Mouse (Mus musculus): ENCODE data around the gene Atl2. TPM values are rescaled to one million over a fixed set of nuclear protein-coding genes. Genes with fewer than 3 reads are reported as not detected.

Gene Atl2
- polyA plus RNA-seq, 1 experiment from 2014 or later = 31.7 TPM

GRCm38 (mm10) chr17:79919566-79920350 lies 23.8 kb upstream of the Atl2 start:
- ATAC-seq (ENCODE audit: insufficient number of reproducible peaks, low FRiP score) = peak; percentile 53; the same call in 1 of the 2 replicates
- H3K27ac ChIP-seq (ENCODE audit: poor library complexity, severe bottlenecking) = peak overlapping the region; percentile 64

GRCm38 (mm10) chr17:79918484-79919004 lies 22.6 kb upstream of the Atl2 start:
- no peaks in the 10 kb centered on the region for H3K36me3 ChIP-seq
- no peak overlapping the region for H3K9ac ChIP-seq
- H3K27ac ChIP-seq (ENCODE audit: poor library complexity, severe bottlenecking) = no peak overlapping the region
- H3K4me3 ChIP-seq = peak overlapping the region; percentile 3
- WGBS = 18% methylated on average over 9 of the region's 9 CpGs
- H3K4me1 ChIP-seq (replicated peaks) = peaks cover 16% of the 10 kb centered on the region
- no peaks in the 10 kb centered on the region for H3K27me3 ChIP-seq (replicated peaks)
- H3K9me3 ChIP-seq (replicated peaks) = no peaks in the 10 kb centered on the region
- peak overlapping the region; percentile 47 for H3K4me2 ChIP-seq
- peak; percentile 76 for ATAC-seq (ENCODE audit: insufficient number of reproducible peaks, low FRiP score)

More at GRCm38 (mm10) chr17:79919566-79920350, 23.8 kb upstream of the Atl2 start:
- Histone ChIP-seq H3K9ac (no peak overlapping the region), H3K36me3 (no peaks in the 10 kb centered on the region), H3K9me3 (replicated peaks) (no peaks in the 10 kb centered on the region), H3K4me3 (no peak overlapping the region), H3K4me2 (no peak overlapping the region), H3K27me3 (replicated peaks) (no peaks in the 10 kb centered on the region), H3K4me1 (replicated peaks) (peaks cover 16% of the 10 kb centered on the region)
- 70% methylated on average over 15 of the region's 15 CpGs for WGBS

GRCm38 (mm10) chr17:79916996-79917395 lies 21.1 kb upstream of the Atl2 start:
- no peaks in the 10 kb centered on the region for H3K27me3 ChIP-seq (replicated peaks)
- H3K4me3 ChIP-seq = no peak overlapping the region
- no peak overlapping the region for H3K27ac ChIP-seq (ENCODE audit: poor library complexity, severe bottlenecking)
- H3K9me3 ChIP-seq (replicated peaks) = no peaks in the 10 kb centered on the region
- no peak overlapping the region for H3K4me2 ChIP-seq
- 67% methylated on average over 9 of the region's 9 CpGs for WGBS
- H3K9ac ChIP-seq = no peak overlapping the region
- ATAC-seq (ENCODE audit: insufficient number of reproducible peaks, low FRiP score) = no peak
- H3K36me3 ChIP-seq = no peaks in the 10 kb centered on the region
- peaks cover 16% of the 10 kb centered on the region for H3K4me1 ChIP-seq (replicated peaks)

- Histone ChIP-seq H3K4me3 (no peak overlapping the region), H3K4me1 (replicated peaks) (no peaks in the 10 kb centered on the region; the same call in 1 of the 2 replicates), H3K4me2 (no peak overlapping the region), H3K9ac (no peak overlapping the region), H3K36me3 (no peaks in the 10 kb centered on the region), H3K9me3 (replicated peaks) (no peaks in the 10 kb centered on the region), H3K27me3 (replicated peaks) (no peaks in the 10 kb centered on the region), H3K27ac (ENCODE audit: poor library complexity, severe bottlenecking) (no peak overlapping the region)
- 40% methylated on average over 2 of the region's 2 CpGs for WGBS
- no peak for ATAC-seq (ENCODE audit: insufficient number of reproducible peaks, low FRiP score)
These were observed 16.3 kb upstream of the Atl2 start for GRCm38 (mm10) chr17:79912174-79912573.

GRCm38 (mm10) chr17:79911718-79912117 lies 15.8 kb upstream of the Atl2 start:
- H3K4me2 ChIP-seq = no peak overlapping the region
- 51% methylated on average over 3 of the region's 3 CpGs for WGBS
- no peak overlapping the region for H3K9ac ChIP-seq
- H3K27ac ChIP-seq (ENCODE audit: poor library complexity, severe bottlenecking) = no peak overlapping the region
- no peaks in the 10 kb centered on the region; the same call in 1 of the 2 replicates for H3K4me1 ChIP-seq (replicated peaks)
- H3K4me3 ChIP-seq = no peak overlapping the region
- ATAC-seq (ENCODE audit: insufficient number of reproducible peaks, low FRiP score) = no peak
- H3K27me3 ChIP-seq (replicated peaks) = no peaks in the 10 kb centered on the region
- no peaks in the 10 kb centered on the region for H3K36me3 ChIP-seq
- H3K9me3 ChIP-seq (replicated peaks) = no peaks in the 10 kb centered on the region

GRCm38 (mm10) chr17:79909571-79909970 lies 13.6 kb upstream of the Atl2 start:
- Histone ChIP-seq H3K4me3 (no peak overlapping the region), H3K36me3 (no peaks in the 10 kb centered on the region), H3K4me1 (replicated peaks) (no peaks in the 10 kb centered on the region; the same call in 1 of the 2 replicates), H3K27ac (ENCODE audit: poor library complexity, severe bottlenecking) (no peak overlapping the region), H3K9me3 (replicated peaks) (no peaks in the 10 kb centered on the region), H3K9ac (no peak overlapping the region), H3K4me2 (no peak overlapping the region), H3K27me3 (replicated peaks) (no peaks in the 10 kb centered on the region)
- ATAC-seq (ENCODE audit: insufficient number of reproducible peaks, low FRiP score) = no peak
- 79% methylated on average over 12 of the region's 12 CpGs for WGBS

- Histone ChIP-seq H3K4me2 (no peak overlapping the region), H3K4me3 (no peak overlapping the region), H3K9ac (no peak overlapping the region), H3K27me3 (replicated peaks) (no peaks in the 10 kb centered on the region), H3K36me3 (no peaks in the 10 kb centered on the region), H3K9me3 (replicated peaks) (no peaks in the 10 kb centered on the region), H3K4me1 (replicated peaks) (no peaks in the 10 kb centered on the region; the same call in 1 of the 2 replicates), H3K27ac (ENCODE audit: poor library complexity, severe bottlenecking) (no peak overlapping the region)
- ATAC-seq (ENCODE audit: insufficient number of reproducible peaks, low FRiP score) = no peak
- WGBS = 60% methylated on average over 4 of the region's 4 CpGs
These were observed 11.8 kb upstream of the Atl2 start for GRCm38 (mm10) chr17:79907698-79908097.

- ATAC-seq (ENCODE audit: insufficient number of reproducible peaks, low FRiP score) = no peak
- H3K4me1 ChIP-seq (replicated peaks) = no peaks in the 10 kb centered on the region; the same call in 1 of the 2 replicates
- no peak overlapping the region for H3K27ac ChIP-seq (ENCODE audit: poor library complexity, severe bottlenecking)
- 81% methylated on average over 8 of the region's 8 CpGs for WGBS
- H3K4me2 ChIP-seq = no peak overlapping the region
- H3K36me3 ChIP-seq = no peaks in the 10 kb centered on the region
- no peaks in the 10 kb centered on the region for H3K27me3 ChIP-seq (replicated peaks)
- H3K4me3 ChIP-seq = no peak overlapping the region
- no peaks in the 10 kb centered on the region for H3K9me3 ChIP-seq (replicated peaks)
- no peak overlapping the region for H3K9ac ChIP-seq
These were observed 11.0 kb upstream of the Atl2 start for GRCm38 (mm10) chr17:79906791-79907494.

GRCm38 (mm10) chr17:79904593-79904992 lies 8.7 kb upstream of the Atl2 start:
- no peaks in the 10 kb centered on the region for H3K9me3 ChIP-seq (replicated peaks)
- H3K4me2 ChIP-seq = no peak overlapping the region
- WGBS = 82% methylated on average over 4 of the region's 4 CpGs
- H3K27me3 ChIP-seq (replicated peaks) = no peaks in the 10 kb centered on the region
- H3K4me1 ChIP-seq (replicated peaks) = no peaks in the 10 kb centered on the region; the same call in 1 of the 2 replicates
- H3K36me3 ChIP-seq = no peaks in the 10 kb centered on the region
- ATAC-seq (ENCODE audit: insufficient number of reproducible peaks, low FRiP score) = no peak
- no peak overlapping the region for H3K27ac ChIP-seq (ENCODE audit: poor library complexity, severe bottlenecking)
- no peak overlapping the region for H3K4me3 ChIP-seq
- no peak overlapping the region for H3K9ac ChIP-seq

- Histone ChIP-seq H3K9ac (no peak overlapping the region), H3K4me1 (replicated peaks) (peaks cover 9% of the 10 kb centered on the region; the same call in 1 of the 2 replicates), H3K4me2 (no peak overlapping the region), H3K27me3 (replicated peaks) (peaks cover 9% of the 10 kb centered on the region; the same call in 1 of the 2 replicates), H3K36me3 (no peaks in the 10 kb centered on the region), H3K4me3 (no peak overlapping the region), H3K9me3 (replicated peaks) (no peaks in the 10 kb centered on the region), H3K27ac (ENCODE audit: poor library complexity, severe bottlenecking) (no peak overlapping the region)
- no peak for ATAC-seq (ENCODE audit: insufficient number of reproducible peaks, low FRiP score)
- 64% methylated on average over 6 of the region's 6 CpGs for WGBS
These were observed 5.3 kb upstream of the Atl2 start for GRCm38 (mm10) chr17:79901207-79901606.

GRCm38 (mm10) chr17:79898156-79898746 lies 2.3 kb upstream of the Atl2 start:
- Histone ChIP-seq H3K4me1 (replicated peaks) (peaks cover 22% of the 10 kb centered on the region), H3K36me3 (no peaks in the 10 kb centered on the region), H3K27me3 (replicated peaks) (peaks cover 9% of the 10 kb centered on the region; the same call in 1 of the 2 replicates), H3K9me3 (replicated peaks) (no peaks in the 10 kb centered on the region), H3K4me3 (no peak overlapping the region), H3K9ac (no peak overlapping the region), H3K27ac (ENCODE audit: poor library complexity, severe bottlenecking) (no peak overlapping the region), H3K4me2 (no peak overlapping the region)
- 59% methylated on average over 6 of the region's 6 CpGs for WGBS
- no peak for ATAC-seq (ENCODE audit: insufficient number of reproducible peaks, low FRiP score)

All from heart, embryonic 12.5 days (tissue).